Mouse (Mus musculus): Measurements from ENCODE around the gene Ppp1r9a.

DNA sequence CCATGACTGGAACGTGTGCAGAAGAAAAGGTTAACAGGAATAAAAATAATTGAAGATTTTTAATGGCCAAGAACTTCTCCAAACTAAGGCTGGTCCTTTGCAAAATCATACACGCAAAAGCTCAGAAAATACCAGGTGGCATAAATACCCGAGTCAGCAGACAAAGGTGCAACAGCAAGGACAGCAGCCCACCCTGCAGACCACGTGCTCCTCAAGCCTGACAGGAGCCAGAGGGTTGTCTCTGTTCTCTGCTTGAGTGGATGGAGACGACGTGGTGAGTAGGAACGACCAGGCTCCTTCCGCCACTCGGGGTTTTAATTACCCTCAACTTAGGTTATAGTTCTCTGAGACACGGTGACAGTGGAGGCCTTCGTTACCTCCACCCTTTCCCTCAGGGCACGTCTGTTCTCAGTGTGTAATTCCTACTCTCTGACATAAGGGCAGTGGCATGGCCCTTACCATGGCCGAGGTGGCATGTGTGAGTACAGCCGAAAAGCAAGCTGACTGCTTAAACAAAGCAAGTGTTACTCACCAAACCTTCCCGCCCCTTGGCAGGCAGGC is 91.0 kb downstream of the Ppp1r9a start:
- TF ChIP-seq POLR2A (IDR thresholded peaks at IDR 0.05; ENCODE audit: borderline replicate concordance, insufficient read depth, low read length) (no peak), CTCF (IDR thresholded peaks at IDR 0.05; ENCODE audit: borderline replicate concordance, insufficient read depth, low read depth, low read length) (no peak)

Data from cerebellum, adult 2 months (tissue).